Mouse (Mus musculus) megakaryocyte, embryonic 14.5 days (primary cell): Measurements from ENCODE around the gene Prom2.

Experiments used
- FLI1 ChIP-seq: IDR thresholded peaks from 2 replicates; pipeline ENCODE4 v1.6.1; 2012; ENCODE audit warnings: low read length, inconsistent platforms, mixed read lengths
- GATA1 ChIP-seq: IDR thresholded peaks from 3 replicates; pipeline ENCODE4 v1.6.1; 2012; ENCODE audit warnings: mixed read lengths, low read length, inconsistent platforms, borderline replicate concordance

- TF ChIP-seq GATA1 (no peak), FLI1 (no peak)
Measured at GRCm38 (mm10) chr2:127521172-127522005, 19.9 kb downstream of the Prom2 start.
